In the genomic region with DNA sequence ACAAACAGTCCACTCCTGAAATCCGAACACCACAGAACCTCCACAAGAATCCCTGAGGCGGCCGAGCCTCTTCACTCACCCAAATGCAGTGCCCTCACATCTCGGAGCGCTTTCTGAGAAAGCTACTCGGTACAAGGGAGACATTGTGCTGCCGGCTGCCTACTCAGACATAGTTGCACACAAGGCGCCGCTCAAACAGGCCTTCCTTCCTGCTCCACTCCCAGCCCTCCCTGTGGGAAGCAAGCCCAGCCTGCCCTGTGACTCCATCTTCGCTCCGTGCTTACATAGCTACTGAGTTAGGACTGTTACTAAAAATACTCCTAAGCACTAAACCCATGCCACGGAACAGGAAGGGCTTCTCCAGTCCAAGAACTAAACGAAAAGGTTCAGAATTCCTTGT, we compare ENCODE assay signal across 7 mouse cellular contexts. TPM values are rescaled to one million over a fixed set of nuclear protein-coding genes. Genes with fewer than 3 reads are reported as not detected.
DNase-seq lines count a peak whose midpoint lies in the region; ATAC-seq and TF ChIP-seq lines count a peak whose summit lies in the region.

No protein-coding gene starts in this region.

- no peaks in the 10 kb centered on the region for H3K27me3 ChIP-seq in embryonic facial prominence, embryonic 15.5 days
- H3K27me3 ChIP-seq in heart, embryonic 10.5 days (ENCODE audit: insufficient read depth, poor library complexity, severe bottlenecking): no peaks in the 10 kb centered on the region
- no peaks in the 10 kb centered on the region for H3K27me3 ChIP-seq in kidney, embryonic 15.5 days
- no peaks in the 10 kb centered on the region for H3K27me3 ChIP-seq in limb, embryonic 12.5 days
- H3K27me3 ChIP-seq in neural tube, embryonic 13.5 days: no peaks in the 10 kb centered on the region

- peak overlapping the region; percentile 84 for H3K27ac ChIP-seq in embryonic facial prominence, embryonic 15.5 days (replicated peaks)
- peak overlapping the region; percentile 93 for H3K27ac ChIP-seq in heart, embryonic 10.5 days
- H3K27ac ChIP-seq in kidney, embryonic 15.5 days: peak overlapping the region; percentile 91
- peak overlapping the region; percentile 90 for H3K27ac ChIP-seq in limb, embryonic 12.5 days
- H3K27ac ChIP-seq in neural tube, embryonic 13.5 days (replicated peaks): peak overlapping the region; percentile 79

- no peaks in the 10 kb centered on the region for H3K36me3 ChIP-seq in embryonic facial prominence, embryonic 15.5 days
- 0 out of 2 replicates have a peak, but pooled peaks cover 9% of the 10 kb centered on the region for H3K36me3 ChIP-seq in heart, embryonic 10.5 days
- no peaks in the 10 kb centered on the region; the same call in 1 of the 2 replicates for H3K36me3 ChIP-seq in kidney, embryonic 15.5 days
- H3K36me3 ChIP-seq in limb, embryonic 12.5 days: no peaks in the 10 kb centered on the region
- peaks cover 25% of the 10 kb centered on the region; the same call in 1 of the 2 replicates for H3K36me3 ChIP-seq in neural tube, embryonic 13.5 days

- peak overlapping the region; percentile 39 for H3K4me2 ChIP-seq in embryonic facial prominence, embryonic 15.5 days (replicated peaks)
- H3K4me2 ChIP-seq in kidney, embryonic 15.5 days: peak overlapping the region; percentile 49
- H3K4me2 ChIP-seq in limb, embryonic 12.5 days: peak overlapping the region; percentile 27
- peak overlapping the region; percentile 29; the same call in 1 of the 2 replicates for H3K4me2 ChIP-seq in neural tube, embryonic 13.5 days

- peaks cover 11% of the 10 kb centered on the region; the same call in 1 of the 2 replicates for H3K4me1 ChIP-seq in embryonic facial prominence, embryonic 15.5 days
- H3K4me1 ChIP-seq in heart, embryonic 10.5 days: no peaks in the 10 kb centered on the region
- 0 out of 2 replicates have a peak, but pooled peaks cover 16% of the 10 kb centered on the region for H3K4me1 ChIP-seq in kidney, embryonic 15.5 days
- H3K4me1 ChIP-seq in limb, embryonic 12.5 days (replicated peaks): peaks cover 12% of the 10 kb centered on the region; the same call in 1 of the 2 replicates
- H3K4me1 ChIP-seq in neural tube, embryonic 13.5 days (replicated peaks): no peaks in the 10 kb centered on the region

- TF ChIP-seq POLR2A in brain, embryonic 14.5 days (IDR thresholded peaks at IDR 0.05; ENCODE audit: borderline replicate concordance, extremely low read depth, insufficient read depth, insufficient read length, poor library complexity, severe bottlenecking): no peak

- DNase-seq in brain, embryonic 14.5 days (ENCODE audit: low read depth): peak; percentile 78
- peak; percentile 82 for DNase-seq in heart, embryonic 10.5 days (ENCODE audit: low spot score)
- DNase-seq in urinary bladder, postnatal 4 days (ENCODE audit: low spot score in 2 of 2): peak; percentile 63 to 75

- ATAC-seq in embryonic facial prominence, embryonic 15.5 days (ENCODE audit: insufficient number of reproducible peaks, low FRiP score, low TSS enrichment, low read depth): peak; percentile 88
- peak; percentile 85 for ATAC-seq in kidney, embryonic 15.5 days (replicated peaks; ENCODE audit: low FRiP score)
- ATAC-seq in limb, embryonic 12.5 days (ENCODE audit: insufficient number of reproducible peaks, insufficient read depth, low FRiP score, low TSS enrichment, low read depth): peak; percentile 82
- peak; percentile 77 for ATAC-seq in neural tube, embryonic 13.5 days (ENCODE audit: low read depth)

- no peaks in the 10 kb centered on the region for H3K9me3 ChIP-seq in embryonic facial prominence, embryonic 15.5 days (replicated peaks)
- no peaks in the 10 kb centered on the region for H3K9me3 ChIP-seq in heart, embryonic 10.5 days
- no peaks in the 10 kb centered on the region for H3K9me3 ChIP-seq in kidney, embryonic 15.5 days (replicated peaks)
- no peaks in the 10 kb centered on the region for H3K9me3 ChIP-seq in limb, embryonic 12.5 days
- no peaks in the 10 kb centered on the region for H3K9me3 ChIP-seq in neural tube, embryonic 13.5 days

- peak overlapping the region; percentile 1; the same call in 1 of the 2 replicates for H3K9ac ChIP-seq in embryonic facial prominence, embryonic 15.5 days
- H3K9ac ChIP-seq in kidney, embryonic 15.5 days: peak overlapping the region; percentile 35; the same call in 1 of the 2 replicates
- H3K9ac ChIP-seq in limb, embryonic 12.5 days (replicated peaks): no peak overlapping the region; the same call in 1 of the 2 replicates
- peak overlapping the region; percentile 43; the same call in 1 of the 2 replicates for H3K9ac ChIP-seq in neural tube, embryonic 13.5 days

- WGBS in embryonic facial prominence, embryonic 15.5 days: 5% methylated on average over 13 of the region's 13 CpGs
- 24% methylated on average over 13 of the region's 13 CpGs for WGBS in heart, embryonic 10.5 days
- 31% methylated on average over 13 of the region's 13 CpGs for WGBS in kidney, embryonic 15.5 days
- 52% methylated on average over 13 of the region's 13 CpGs for WGBS in limb, embryonic 12.5 days
- 55% methylated on average over 13 of the region's 13 CpGs for WGBS in neural tube, embryonic 13.5 days

- peak overlapping the region; percentile 33 for H3K4me3 ChIP-seq in embryonic facial prominence, embryonic 15.5 days (replicated peaks)
- peak overlapping the region; percentile 53 for H3K4me3 ChIP-seq in heart, embryonic 10.5 days
- H3K4me3 ChIP-seq in kidney, embryonic 15.5 days (replicated peaks): peak overlapping the region; percentile 34
- H3K4me3 ChIP-seq in limb, embryonic 12.5 days (replicated peaks): peak overlapping the region; percentile 17; the same call in 1 of the 2 replicates
- peak overlapping the region; percentile 18; the same call in 1 of the 2 replicates for H3K4me3 ChIP-seq in neural tube, embryonic 13.5 days

- no peak for TF ChIP-seq CTCF in brain, embryonic 14.5 days (IDR thresholded peaks at IDR 0.05; ENCODE audit: borderline replicate concordance, extremely low read depth, insufficient read depth, insufficient read length)

RNA-seq across cellular contexts. Expression of a gene that starts 49.4 kb away (rescaled TPM):
- polyA plus RNA-seq in brain, embryonic 14.5 days (2012; rRNA removed): 49.0 and 60.5 TPM in 2 replicates
- 45.1 and 51.3 TPM in 2 replicates for polyA plus RNA-seq in embryonic facial prominence, embryonic 15.5 days (2015; fragmentation: Nextera tagmentation; extraction: Ambion mirVana)
- polyA plus RNA-seq in heart, embryonic 10.5 days (2016; fragmentation: Nextera tagmentation; extraction: Ambion mirVana): 29.4 and 38.8 TPM in 2 replicates
- polyA plus RNA-seq in kidney, embryonic 15.5 days (2015; fragmentation: Nextera tagmentation; extraction: Ambion mirVana): 33.9 and 35.1 TPM in 2 replicates
- polyA plus RNA-seq in limb, embryonic 12.5 days (2016; fragmentation: Nextera tagmentation; extraction: Ambion mirVana): 32.3 and 32.6 TPM in 2 replicates
- 99.8 and 100 TPM in 2 replicates for polyA plus RNA-seq in neural tube, embryonic 13.5 days (2015; fragmentation: Nextera tagmentation; extraction: Ambion mirVana)

Comparison
In these comparisons a context has a peak if more than half of its experiments do, and no peak if none do; other contexts are left out.
1. Peak in every context shown above with its lines: DNase-seq, ATAC-seq, H3K4me3 ChIP-seq and H3K27ac ChIP-seq.